ENCODE assay signal across 9 mouse cellular contexts in genomic region chr7:116514030-116514429, GRCm38 (mm10). TPM values are rescaled to one million over a fixed set of nuclear protein-coding genes. Genes with fewer than 3 reads are reported as not detected.
A peak's percentile ranks its signal among the peaks of the same experiment; 100 is the strongest.
DNase-seq lines count a peak whose midpoint lies in the region; TF ChIP-seq lines count a peak whose summit lies in the region.
"Had no signal": no experiment of that assay in that cellular context is flagged by ENCODE, and none has a peak within 500 bp of the region (broad histone marks: within the 10 kb centered on the region; RNA-seq: fewer than 3 reads in every experiment).

No protein-coding gene starts in this region.

- no peak overlapping the region for H3K4me3 ChIP-seq in kidney, adult 2 months (ENCODE audit: insufficient read depth, low read depth, low read length)
- H3K4me3 ChIP-seq in thymus, adult 2 months (ENCODE audit: control insufficient read depth, insufficient read depth, low read length) = no peak overlapping the region
- H3K4me3 ChIP-seq: heart, embryonic 13.5 days had no signal

- TF ChIP-seq POLR2A in kidney, adult 2 months (IDR thresholded peaks at IDR 0.05; ENCODE audit: low read depth, low read length) = no peak
- no peak for TF ChIP-seq POLR2A in thymus, adult 2 months (IDR thresholded peaks at IDR 0.05; ENCODE audit: control insufficient read depth, extremely low read depth, insufficient read depth, low read length, poor library complexity)

- peak; percentile 22; the same call in 1 of the 2 replicates for TF ChIP-seq CTCF in kidney, adult 2 months (conservative IDR thresholded peaks at IDR 0.05; ENCODE audit: insufficient read depth, insufficient read length, low read depth, low read length)
- TF ChIP-seq CTCF in thymus, adult 2 months (IDR thresholded peaks at IDR 0.05; ENCODE audit: borderline replicate concordance, control insufficient read depth, extremely low read depth, insufficient read depth, low read length, poor library complexity) = no peak

- peak; percentile 32 for DNase-seq in kidney, adult 2 months
- no peak for DNase-seq in kidney, adult 8-10 months
- DNase-seq in thymus, adult 2 months = peak; percentile 19
- no peak for DNase-seq in thymus, adult 18-20 months
- peak; percentile 51 for DNase-seq in induced T-regulatory cell, adult 2 months (ENCODE audit: low read depth)
- DNase-seq in urinary bladder, postnatal 36 days (ENCODE audit: low spot score in 2 of 2) = no peak
- no peak for DNase-seq in frontal cortex, postnatal 25 days (ENCODE audit: low spot score in 2 of 2)
- DNase-seq: cerebellum, adult 2 months had no signal

- peaks cover 3% of the 10 kb centered on the region for H3K36me3 ChIP-seq in kidney, adult 2 months (ENCODE audit: control insufficient read depth, insufficient read depth, low read length)
- no peaks in the 10 kb centered on the region for H3K36me3 ChIP-seq in thymus, adult 2 months (ENCODE audit: control insufficient read depth, insufficient read depth, low read length)

- H3K4me1 ChIP-seq in kidney, adult 2 months (ENCODE audit: control insufficient read depth, insufficient read depth, low read length) = no peaks in the 10 kb centered on the region
- no peaks in the 10 kb centered on the region for H3K4me1 ChIP-seq in thymus, adult 2 months (replicated peaks; ENCODE audit: control insufficient read depth, insufficient read depth, low read length)

- WGBS in kidney, adult 2 months = 75% methylated on average over 5 of the region's 5 CpGs
- WGBS in thymus, adult 2 months = 90% methylated on average over 5 of the region's 5 CpGs

- H3K27me3 ChIP-seq in kidney, adult 2 months (replicated peaks; ENCODE audit: control insufficient read depth, insufficient read depth, low read length) = no peaks in the 10 kb centered on the region
- H3K27me3 ChIP-seq in thymus, adult 2 months (ENCODE audit: control insufficient read depth, insufficient read depth, low read length) = no peaks in the 10 kb centered on the region
- H3K27me3 ChIP-seq: heart, embryonic 13.5 days had no signal

- H3K27ac ChIP-seq in kidney, adult 2 months (ENCODE audit: insufficient read depth, low read depth, low read length) = no peak overlapping the region
- H3K27ac ChIP-seq in thymus, adult 2 months (ENCODE audit: control insufficient read depth, insufficient read depth, low read length) = no peak overlapping the region
- H3K27ac ChIP-seq: heart, embryonic 13.5 days had no signal

RNA-seq across cellular contexts. Expression of gene Nucb2, which starts 9.9 kb away (rescaled TPM):
- polyA plus RNA-seq in kidney, adult 2 months (2012; rRNA removed) = 2.5 and 3.1 TPM in 2 replicates
- 0.70 and 1.2 TPM in 2 replicates for polyA plus RNA-seq in thymus, adult 2 months (2012; rRNA removed)

Comparison
In these comparisons a context has a peak if more than half of its experiments do, and no peak if none do; other contexts are left out.
1. DNase-seq: peak in kidney, adult 2 months (single experiment), thymus, adult 2 months (single experiment) and induced T-regulatory cell, adult 2 months (single experiment); none in kidney, adult 8-10 months (0 of 2), thymus, adult 18-20 months (0 of 2), urinary bladder, postnatal 36 days (0 of 2) and frontal cortex, postnatal 25 days (0 of 2).